Mouse (Mus musculus) midbrain, embryonic 16.5 days (tissue): ENCODE data around the gene Cenpc1. TPM values are rescaled to one million over a fixed set of nuclear protein-coding genes. Genes with fewer than 3 reads are reported as not detected.

Source experiments
- ATAC-seq: fragments of 200-750 bp; cut with Nextera tagmentation; 2 replicates; pipeline ENCODE4 v1.8.0; 2017; ENCODE audit warnings: moderate TSS enrichment
- H3K27ac ChIP-seq: fragments of 300-500 bp; sonication (generic); 2 replicates; pipeline ENCODE4 v1.5.1; 2014; ENCODE audit warnings: mild to moderate bottlenecking, low read length, mixed read lengths
- H3K27me3 ChIP-seq: fragments of 300-500 bp; sonication (generic); 2 replicates; pipeline ENCODE4 v1.6.1; 2014; ENCODE audit warnings: low read depth, low read length, mixed read lengths; ENCODE audit not compliant: control insufficient read depth, insufficient read depth
- H3K36me3 ChIP-seq: fragments of 300-500 bp; sonication (generic); 2 replicates; pipeline ENCODE4 v1.6.1; 2014; ENCODE audit warnings: mild to moderate bottlenecking, low read length, moderate library complexity, mixed read lengths; ENCODE audit not compliant: control insufficient read depth, insufficient read depth
- H3K4me1 ChIP-seq: fragments of 300-500 bp; sonication (generic); 2 replicates; pipeline ENCODE4 v1.6.1; 2014; ENCODE audit warnings: mild to moderate bottlenecking, low read length, mixed read lengths; ENCODE audit not compliant: control insufficient read depth, insufficient read depth
- H3K4me2 ChIP-seq: fragments of 300-500 bp; sonication (generic); 2 replicates; pipeline ENCODE4 v1.6.1; 2014; ENCODE audit warnings: mild to moderate bottlenecking, low read length, mixed read lengths
- H3K4me3 ChIP-seq: fragments of 300-500 bp; sonication (generic); 2 replicates; pipeline ENCODE4 v1.5.1; 2014; ENCODE audit warnings: low read depth, mild to moderate bottlenecking, low read length, moderate library complexity, mixed read lengths
- H3K9ac ChIP-seq: fragments of 300-500 bp; sonication (generic); 2 replicates; pipeline ENCODE4 v1.6.1; 2014; ENCODE audit warnings: low read depth, low read length, mixed read lengths
- H3K9me3 ChIP-seq: fragments of 300-500 bp; sonication (generic); replicated peaks from 2 replicates; pipeline ENCODE4 v1.6.1; 2014; ENCODE audit warnings: mild to moderate bottlenecking, low read length, mixed read lengths; ENCODE audit not compliant: control insufficient read depth, poor library complexity, severe bottlenecking
- WGBS: fragments of 180-500 bp; shearing (Covaris S2); extraction: QIAGEN DNeasy Blood & Tissue Kit; methylation state at CpG from one replicate; pipeline ENCODE4 v1.1.7; 2014; 5-methylcytosine and 5-hydroxymethylcytosine counted together
- polyA plus RNA-seq: library from polyadenylated mRNA; unstranded; fragments of >200 nt; fragmentation: Nextera tagmentation; extraction: Ambion mirVana; gene quantifications from 2 replicates; pipeline ENCODE4 v1.2.1, GENCODE M21; 2015

Cenpc1 gene
- polyA plus RNA-seq, 1 experiment from 2014 or later, result 33.2 TPM

DNA sequence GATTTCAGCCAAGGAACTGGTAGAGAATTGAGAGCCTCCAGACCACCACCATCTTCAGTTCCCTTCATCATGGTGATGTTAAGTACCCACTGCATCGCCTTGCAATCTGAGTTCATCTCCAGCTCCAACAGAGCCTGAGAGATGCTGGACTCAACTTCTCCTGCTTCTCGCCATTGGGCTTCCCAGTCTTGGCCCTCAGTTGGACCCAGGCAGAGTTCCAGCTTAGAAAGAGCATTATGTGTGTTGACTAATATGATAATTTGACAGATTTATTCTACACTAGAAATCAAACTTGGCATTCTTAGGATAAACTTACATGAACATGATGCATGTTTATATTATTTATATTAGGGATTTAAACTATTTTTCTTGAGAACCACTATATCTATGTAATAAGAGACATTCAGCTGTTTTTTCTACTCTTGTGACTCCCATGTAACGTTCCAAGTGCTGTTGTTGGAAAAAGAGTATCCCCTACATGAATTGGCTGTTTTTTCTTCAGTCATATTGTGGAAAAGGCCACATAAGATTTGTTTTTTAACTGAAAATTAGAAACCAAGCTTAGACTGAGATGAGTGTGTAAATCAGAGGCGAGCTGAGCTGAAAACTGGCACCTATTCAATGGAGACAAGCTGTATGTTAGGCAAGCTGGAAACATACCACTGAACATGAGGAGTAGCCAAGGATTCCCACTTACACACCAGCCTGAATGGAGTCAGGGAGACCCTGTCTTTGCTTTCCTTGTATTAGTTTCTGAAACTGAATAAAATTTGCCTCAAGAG, 78.5 kb downstream of the Cenpc1 start:
- no peak overlapping the region for H3K4me2 ChIP-seq

DNA sequence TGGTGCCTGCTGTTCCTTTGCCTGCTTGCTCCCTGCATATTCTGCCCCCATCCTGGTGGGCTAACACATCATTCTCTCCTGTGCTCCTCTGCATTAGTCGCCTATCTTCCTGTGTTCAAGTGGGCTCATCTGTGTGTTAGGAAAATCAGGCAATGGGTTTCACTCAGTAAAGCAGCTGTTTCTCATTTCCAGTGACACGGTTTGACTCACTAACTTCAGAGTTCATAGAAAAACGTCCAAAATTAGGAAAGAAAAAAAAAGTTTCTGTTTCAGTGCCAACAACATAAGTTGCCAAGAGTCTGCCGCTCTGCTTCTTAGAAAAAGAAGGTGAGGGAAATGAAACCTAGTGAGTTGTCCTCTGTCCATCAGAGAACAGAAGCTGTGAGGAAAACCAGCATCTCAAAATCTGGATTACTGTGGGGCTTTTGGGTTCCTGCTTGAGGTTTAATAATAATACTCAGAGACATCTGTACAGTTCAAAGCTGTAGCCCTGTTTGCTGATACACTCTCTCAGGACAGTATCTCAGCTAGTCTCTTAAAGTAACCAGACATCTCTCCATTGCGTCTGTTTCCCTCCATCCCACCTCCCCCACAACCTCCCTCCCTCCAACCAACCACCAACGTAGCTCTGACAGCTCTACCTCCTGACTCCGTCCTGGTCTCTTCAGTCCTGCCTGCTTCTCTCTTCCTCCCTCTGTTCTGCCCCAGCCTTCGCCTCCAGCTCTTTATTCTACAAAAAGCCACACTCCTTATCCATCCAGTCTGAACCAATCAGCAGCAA, 87.5 kb downstream of the Cenpc1 start:
- H3K4me2 ChIP-seq, result no peak overlapping the region
- no peak overlapping the region for H3K9ac ChIP-seq
- H3K9me3 ChIP-seq, result no peaks in the 10 kb centered on the region
- peaks cover 3% of the 10 kb centered on the region; the same call in 1 of the 2 replicates for H3K4me1 ChIP-seq
- H3K4me3 ChIP-seq, result no peak overlapping the region
- no peak overlapping the region for H3K27ac ChIP-seq
- no peaks in the 10 kb centered on the region for H3K27me3 ChIP-seq
- ATAC-seq, result no peak
- H3K36me3 ChIP-seq, result no peaks in the 10 kb centered on the region
- 74% methylated on average over 8 of the region's 8 CpGs for WGBS

More for the DNA sequence above, 78.5 kb downstream of the Cenpc1 start:
- H3K4me1 ChIP-seq, result no peaks in the 10 kb centered on the region
- no peaks in the 10 kb centered on the region for H3K36me3 ChIP-seq
- no peak for ATAC-seq
- H3K27ac ChIP-seq, result no peak overlapping the region
- H3K27me3 ChIP-seq, result no peaks in the 10 kb centered on the region
- 89% methylated on average over 4 of the region's 4 CpGs for WGBS
- no peak overlapping the region for H3K9ac ChIP-seq
- H3K9me3 ChIP-seq, result no peaks in the 10 kb centered on the region
- no peak overlapping the region for H3K4me3 ChIP-seq

DNA sequence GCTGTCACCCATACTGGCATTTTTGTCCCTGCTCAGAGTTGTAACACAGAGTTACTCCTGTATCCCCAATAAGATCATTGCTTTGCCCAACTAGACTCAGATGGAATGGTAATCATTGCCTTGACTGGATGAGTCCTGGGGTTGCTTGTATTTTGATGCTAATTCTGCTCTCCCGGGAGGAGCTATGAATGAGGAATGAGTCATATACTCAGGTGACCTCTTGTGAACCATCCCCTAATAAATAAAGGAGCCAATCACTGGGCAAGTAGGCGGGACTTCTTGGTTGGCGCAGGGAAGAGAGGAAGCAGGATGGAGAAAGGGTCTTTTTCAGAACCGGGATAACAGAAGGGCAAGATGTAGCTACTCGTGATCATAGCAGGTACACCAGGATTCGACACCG, 102.6 kb downstream of the Cenpc1 start:
- 86% methylated on average over 7 of the region's 7 CpGs for WGBS
- Histone ChIP-seq H3K27me3 (no peaks in the 10 kb centered on the region), H3K9ac (no peak overlapping the region), H3K27ac (no peak overlapping the region), H3K4me3 (no peak overlapping the region), H3K4me2 (no peak overlapping the region), H3K4me1 (no peaks in the 10 kb centered on the region), H3K9me3 (no peaks in the 10 kb centered on the region), H3K36me3 (no peaks in the 10 kb centered on the region)
- no peak for ATAC-seq

Other genes starting within 250 kb of the Cenpc1 start
- 0.53 and 0.59 TPM in 2 replicates for gene Stap1, start 6.2 kb upstream of the Cenpc1 start, polyA plus RNA-seq
- gene Uba6, start 107.2 kb upstream of the Cenpc1 start, polyA plus RNA-seq, result 15.0 and 15.6 TPM in 2 replicates
- gene Gnrhr, start 132.3 kb upstream of the Cenpc1 start, polyA plus RNA-seq, result 0.10 TPM in 1 of 2 replicates, not detected in the other
- not detected in 2 replicates for gene Tmprss11c, start 223.7 kb upstream of the Cenpc1 start, polyA plus RNA-seq